8 mouse cellular contexts compared by ENCODE assay signal in genomic region chr2:106695734-106696022, GRCm38 (mm10). TPM values are rescaled to one million over a fixed set of nuclear protein-coding genes. Genes with fewer than 3 reads are reported as not detected.
DNase-seq lines count a peak whose midpoint lies in the region; ATAC-seq and TF ChIP-seq lines count a peak whose summit lies in the region.

No protein-coding gene starts in this region.

- no peaks in the 10 kb centered on the region for H3K27me3 ChIP-seq in limb, embryonic 13.5 days
- H3K27me3 ChIP-seq in stomach, postnatal 0 days (ENCODE audit: control insufficient read depth, insufficient read depth, low read length) = no peaks in the 10 kb centered on the region; the same call in 1 of the 2 replicates

- peak; percentile 14 for DNase-seq in cerebellum, adult 9-11 months
- no peak for DNase-seq in cerebellum, postnatal 14 days
- peak; percentile 28 for DNase-seq in right cerebral cortex, postnatal 14 days
- DNase-seq in right cerebral cortex, postnatal 4 days = no peak
- no peak for DNase-seq in stomach, postnatal 0 days (ENCODE audit: low spot score)
- DNase-seq in urinary bladder, adult 2 months (ENCODE audit: low spot score) = no peak
- no peak for DNase-seq in B cell, adult 2 months

- TF ChIP-seq CTCF in stomach, postnatal 0 days (IDR thresholded peaks at IDR 0.05; ENCODE audit: low read depth) = no peak

- peaks cover 15% of the 10 kb centered on the region for H3K36me3 ChIP-seq in limb, embryonic 13.5 days
- no peaks in the 10 kb centered on the region for H3K36me3 ChIP-seq in stomach, postnatal 0 days (ENCODE audit: control insufficient read depth, insufficient read depth, low read length)

- TF ChIP-seq EP300 in stomach, postnatal 0 days (optimal IDR thresholded peaks at IDR 0.05) = no peak

- H3K9ac ChIP-seq in limb, embryonic 13.5 days = peak overlapping the region; percentile 97
- H3K9ac ChIP-seq in stomach, postnatal 0 days (ENCODE audit: low read length) = no peak overlapping the region

- H3K9me3 ChIP-seq in limb, embryonic 13.5 days = no peaks in the 10 kb centered on the region
- H3K9me3 ChIP-seq in stomach, postnatal 0 days (ENCODE audit: control insufficient read depth, low read length) = no peaks in the 10 kb centered on the region

- H3K4me1 ChIP-seq in limb, embryonic 13.5 days = peaks cover 39% of the 10 kb centered on the region
- H3K4me1 ChIP-seq in stomach, postnatal 0 days (replicated peaks; ENCODE audit: control insufficient read depth, insufficient read depth) = no peaks in the 10 kb centered on the region; the same call in 1 of the 2 replicates

- H3K4me2 ChIP-seq in limb, embryonic 13.5 days (replicated peaks) = peak overlapping the region; percentile 96
- H3K4me2 ChIP-seq in stomach, postnatal 0 days (replicated peaks; ENCODE audit: low read depth) = peak overlapping the region; percentile 100

- peak overlapping the region; percentile 85 for H3K4me3 ChIP-seq in limb, embryonic 13.5 days
- H3K4me3 ChIP-seq in stomach, postnatal 0 days (ENCODE audit: low read depth, low read length) = peak overlapping the region; percentile 73

- no peak for ATAC-seq in limb, embryonic 13.5 days (ENCODE audit: low FRiP score, low read depth)
- no peak for ATAC-seq in stomach, postnatal 0 days (ENCODE audit: low FRiP score, low TSS enrichment)

- peak overlapping the region; percentile 98 for H3K27ac ChIP-seq in limb, embryonic 13.5 days
- no peak overlapping the region for H3K27ac ChIP-seq in stomach, postnatal 0 days (replicated peaks)

- 4% methylated on average over 13 of the region's 13 CpGs for WGBS in limb, embryonic 13.5 days
- 3% methylated on average over 13 of the region's 13 CpGs for WGBS in stomach, postnatal 0 days

RNA-seq across cellular contexts. Expression of gene Mpped2, which starts 2.6 kb away (rescaled TPM):
- 130 and 135 TPM in 2 replicates for polyA plus RNA-seq in limb, embryonic 13.5 days (2015; fragmentation: Nextera tagmentation; extraction: Ambion mirVana)
- polyA plus RNA-seq in stomach, postnatal 0 days (2015; fragmentation: Nextera tagmentation; extraction: Ambion mirVana) = 5.8 and 6.6 TPM in 2 replicates
- polyA plus RNA-seq in urinary bladder, adult 2 months (2012; rRNA removed) = 4.4 and 4.9 TPM in 2 replicates

Comparison
In these comparisons a context has a peak if more than half of its experiments do, and no peak if none do; other contexts are left out.
1. DNase-seq: peak in cerebellum, adult 9-11 months (single experiment) and right cerebral cortex, postnatal 14 days (single experiment); none in cerebellum, postnatal 14 days (0 of 2), right cerebral cortex, postnatal 4 days (single experiment), stomach, postnatal 0 days (single experiment), urinary bladder, adult 2 months (single experiment) and B cell, adult 2 months (0 of 2).
2. RNA of gene Mpped2, which starts 2.6 kb away (polyA plus RNA-seq): 130 to 135 TPM in limb, embryonic 13.5 days; 5.8 to 6.6 TPM in stomach, postnatal 0 days and 4.4 to 4.9 TPM in urinary bladder, adult 2 months; every median in the first group is over 10 times any median in the second.